Mouse (Mus musculus) CH12.LX (cell line): Measurements from ENCODE around the gene Zdhhc6.

Experiments used
- JUND ChIP-seq: conservative IDR thresholded peaks from 2 replicates; pipeline ENCODE4 v1.6.1; 2011; ENCODE audit warnings: low read depth, low read length, improper control_type of control experiment
- POLR2A ChIP-seq: IDR thresholded peaks from 2 replicates; pipeline ENCODE4 v1.6.1; 2011; ENCODE audit warnings: low read depth, mild to moderate bottlenecking, improper control_type of control experiment, low read length

DNA sequence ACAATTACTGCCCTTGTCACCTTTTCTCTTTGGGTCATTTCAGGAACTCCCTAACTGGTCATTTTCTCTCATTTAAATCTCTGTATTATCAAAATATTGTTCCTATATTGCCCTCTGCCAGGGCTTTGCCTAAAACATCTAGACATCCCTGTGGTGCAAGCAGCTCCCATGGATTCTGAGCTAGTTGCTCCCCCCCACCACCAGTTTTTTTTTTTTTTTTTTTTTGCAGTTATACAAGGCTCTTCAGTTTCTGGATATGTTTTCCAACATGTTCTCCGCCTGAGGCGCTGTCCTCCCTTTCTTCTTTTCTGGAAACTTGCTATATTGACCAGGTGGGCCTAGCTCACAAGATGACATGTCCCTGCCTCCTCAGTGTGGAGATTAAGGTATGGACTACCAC is 2.2 kb downstream of the Zdhhc6 start:
- TF ChIP-seq JUND (no peak), POLR2A (no peak)
